Mouse (Mus musculus): ENCODE measurements around the gene Eif3k.
A peak's percentile ranks its signal among the peaks of the same experiment; 100 is the strongest.

The Eif3k gene

DNA sequence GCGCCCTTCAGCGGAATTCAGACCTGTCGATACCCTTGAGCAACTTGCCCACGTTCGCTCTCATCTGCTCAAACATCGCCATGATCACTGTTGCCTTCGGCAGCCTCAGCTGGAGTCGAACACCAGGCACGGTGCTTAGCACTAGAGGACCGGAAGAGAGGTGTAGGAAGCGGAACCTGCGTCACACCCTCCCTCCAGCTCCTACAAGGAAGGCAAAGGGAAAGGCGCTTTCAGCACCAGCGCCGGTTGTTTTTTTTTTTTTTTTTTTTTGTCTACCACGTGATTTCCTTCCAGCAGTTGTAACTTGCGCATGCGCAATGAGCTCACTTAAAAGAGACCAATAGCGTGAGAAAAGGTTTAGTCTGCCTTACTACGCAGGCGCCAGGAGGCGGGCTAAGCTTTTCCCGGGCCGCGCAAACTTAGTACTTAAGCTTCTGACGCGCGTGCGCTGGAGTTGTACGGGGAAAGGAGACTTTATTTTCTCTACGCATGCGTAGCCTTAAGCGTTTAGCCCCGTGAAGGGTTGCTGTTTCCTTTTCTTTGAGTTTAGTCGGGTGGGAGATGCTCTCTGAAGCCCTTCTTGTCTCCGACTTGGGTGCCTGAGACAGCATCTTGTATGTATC lies at the start of gene Eif3k, which contains the start of gene Map4k1:
Gene Eif3k, minus strand, starts transcription at position 214 of the 623 bp plus-strand sequence.
Gene Map4k1, plus strand, starts transcription at position 400 of the 623 bp plus-strand sequence.
- DNase-seq (ENCODE audit: low spot score in 2 of 2) = peak; percentile 95 to 96

DNA sequence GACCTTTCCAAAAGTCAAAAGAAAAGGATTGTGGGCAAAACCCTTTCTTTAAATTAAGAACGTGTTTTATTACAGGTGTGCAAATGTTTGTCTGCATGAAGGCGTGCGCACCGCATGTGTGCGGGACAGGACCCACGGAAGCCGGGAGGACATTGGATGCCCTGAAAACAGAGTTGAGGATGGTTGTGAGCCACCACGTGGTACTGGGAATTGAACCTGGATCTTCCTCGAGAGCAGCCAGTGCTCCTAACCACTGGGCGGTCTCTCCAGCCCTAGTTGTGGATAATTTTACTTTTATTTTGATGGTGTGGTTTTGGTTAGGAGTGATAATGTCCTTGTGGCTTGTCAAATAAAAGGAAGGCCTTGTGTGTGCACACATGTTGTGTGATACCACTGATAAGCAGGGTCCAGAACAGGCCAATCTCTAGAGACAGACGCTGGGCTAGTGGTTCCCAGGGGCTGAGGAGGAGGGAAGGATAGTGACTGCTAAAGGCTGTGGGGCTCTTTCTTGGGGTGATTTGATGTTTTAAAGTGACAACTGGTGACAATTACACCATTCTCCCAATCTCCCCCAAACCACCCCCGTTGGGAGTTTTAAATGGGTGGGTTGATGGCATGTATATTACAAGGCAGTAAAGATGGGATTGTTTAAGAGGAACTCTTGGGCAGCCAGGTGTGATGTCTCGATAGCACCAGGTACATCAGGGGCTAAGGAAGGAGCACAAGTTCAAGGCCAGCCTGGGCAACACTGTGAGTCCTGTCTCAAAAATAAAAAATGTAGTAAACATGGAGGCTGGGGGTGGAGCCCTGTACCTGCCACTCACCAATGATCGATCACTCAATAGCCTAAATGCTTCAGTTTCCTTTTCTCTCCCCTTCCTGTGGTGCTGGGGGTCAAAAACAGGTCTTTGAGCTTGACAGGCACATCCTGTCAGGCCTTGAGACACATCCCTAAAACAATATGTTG lies 48.3 kb upstream of the Eif3k start:
- no peak for DNase-seq (ENCODE audit: low spot score in 2 of 2)

DNA sequence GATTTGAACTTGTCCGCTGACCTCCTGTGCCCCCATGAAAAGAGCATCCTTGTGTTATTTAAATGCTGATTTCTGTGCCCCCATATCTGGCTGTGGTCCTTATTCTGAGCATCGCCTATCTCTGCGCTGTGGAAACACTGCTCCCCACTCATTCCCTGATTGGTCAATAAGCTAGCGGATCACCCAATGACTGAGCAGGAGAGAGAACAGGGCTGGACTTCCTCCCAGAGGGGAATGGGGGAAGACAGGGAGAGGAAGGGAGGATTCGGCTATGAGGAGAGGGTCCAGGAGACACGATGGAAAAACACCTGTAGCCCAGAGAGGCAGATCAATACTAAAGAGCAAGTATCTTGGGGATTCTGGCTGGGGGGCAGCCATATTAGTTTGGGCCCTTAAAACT lies 47.1 kb upstream of the Eif3k start:
- no peak for DNase-seq (ENCODE audit: low spot score in 2 of 2)

DNA sequence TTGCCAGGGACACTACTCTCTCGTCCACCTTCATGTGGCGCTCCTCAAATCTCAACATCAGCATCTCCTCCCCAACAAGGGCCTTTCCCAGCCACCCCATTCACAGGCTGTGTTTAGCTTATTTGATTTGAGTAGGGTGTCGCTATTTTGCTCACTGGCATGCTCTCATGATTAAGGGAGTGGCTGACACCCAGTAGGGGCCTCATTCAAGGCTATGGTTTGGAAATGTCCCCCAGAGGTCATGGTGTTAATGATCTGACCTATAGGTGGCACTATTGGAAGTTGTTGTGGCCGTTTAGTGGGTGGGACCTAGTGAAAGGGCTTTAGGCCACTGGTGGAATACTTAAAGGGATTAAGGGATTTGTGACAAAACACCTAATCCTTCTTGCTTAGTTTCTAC lies 45.1 kb upstream of the Eif3k start:
- no peak for DNase-seq (ENCODE audit: low spot score in 2 of 2)

DNA sequence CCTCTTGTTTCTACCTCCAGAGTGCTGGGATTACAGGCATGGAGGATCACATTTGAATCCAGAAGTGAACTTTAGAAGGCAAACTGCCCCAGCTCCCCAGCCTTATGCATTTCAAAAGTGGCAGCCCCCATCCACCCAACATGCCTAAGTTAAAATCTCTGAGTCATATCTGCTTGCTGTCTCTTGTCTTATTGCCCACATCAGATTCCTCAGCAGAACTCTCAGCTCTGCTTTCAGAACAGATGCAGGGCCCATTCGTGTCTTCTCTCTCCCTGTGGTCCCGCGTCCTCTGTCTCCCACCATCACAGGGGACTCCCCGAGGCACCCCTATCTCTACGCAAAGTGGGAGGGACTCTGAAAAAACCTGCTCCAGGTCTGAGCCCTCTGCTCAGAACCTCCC lies 44.5 kb upstream of the Eif3k start:
- no peak for DNase-seq (ENCODE audit: low spot score in 2 of 2)

DNA sequence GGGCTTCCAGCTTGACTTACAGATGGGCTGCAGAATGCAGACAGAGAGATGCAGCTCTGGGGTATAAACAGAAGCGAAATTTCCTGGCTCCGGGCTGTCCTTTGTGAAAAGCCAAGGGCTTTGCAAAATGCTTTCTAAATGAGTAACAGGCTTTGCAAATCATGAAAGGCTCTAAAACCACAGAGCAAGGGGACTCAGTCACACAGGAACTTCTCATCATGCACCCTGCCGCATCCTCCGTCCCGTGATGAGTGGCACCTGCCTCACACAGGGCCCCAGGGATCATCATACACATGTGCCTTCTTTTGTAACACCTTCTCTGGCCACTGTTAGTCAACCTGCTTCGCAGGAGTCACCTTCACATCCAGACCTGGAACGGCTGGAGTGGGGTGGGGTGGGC lies 43.9 kb upstream of the Eif3k start:
- no peak for DNase-seq (ENCODE audit: low spot score in 2 of 2)

DNA sequence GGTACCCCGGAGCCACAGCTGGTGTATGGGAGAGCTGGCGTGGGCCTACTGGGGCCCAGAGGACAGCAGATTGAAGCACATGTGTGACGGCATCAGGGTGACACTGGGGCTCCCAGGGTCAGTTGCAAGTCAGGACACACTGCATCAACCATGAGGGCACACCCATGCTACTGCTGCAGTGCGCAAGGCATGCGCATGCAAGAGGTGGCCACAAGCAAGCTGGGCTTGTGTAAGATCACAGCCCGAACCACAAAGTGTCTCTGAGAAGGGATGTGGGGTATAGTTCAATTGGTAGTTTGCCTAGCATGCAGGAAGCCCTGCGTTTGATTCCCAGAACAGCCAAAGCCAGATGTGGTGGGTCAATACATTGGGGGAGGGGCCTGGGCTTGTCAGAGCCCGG lies 41.9 kb upstream of the Eif3k start:
- no peak for DNase-seq (ENCODE audit: low spot score in 2 of 2)

DNA sequence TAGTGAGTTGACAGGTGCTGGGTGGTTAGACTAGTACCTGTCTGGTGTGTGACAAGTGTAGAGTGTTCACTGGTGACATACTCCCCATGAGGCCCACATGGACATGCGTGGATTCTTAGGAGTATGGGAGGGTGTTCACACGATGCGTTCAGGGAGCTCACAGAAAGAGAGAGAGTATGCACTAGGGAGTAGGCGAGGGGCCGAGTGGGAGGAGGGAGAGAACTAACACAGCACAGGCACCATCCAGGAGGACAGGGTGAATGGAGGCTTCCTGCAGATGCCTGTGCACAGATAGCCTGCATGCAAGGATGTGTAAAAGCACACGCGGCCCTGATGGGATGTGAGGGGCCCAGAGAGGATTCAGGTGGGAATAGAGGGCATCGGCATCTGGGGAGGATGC lies 40.8 kb upstream of the Eif3k start:
- no peak for DNase-seq (ENCODE audit: low spot score in 2 of 2)

DNA sequence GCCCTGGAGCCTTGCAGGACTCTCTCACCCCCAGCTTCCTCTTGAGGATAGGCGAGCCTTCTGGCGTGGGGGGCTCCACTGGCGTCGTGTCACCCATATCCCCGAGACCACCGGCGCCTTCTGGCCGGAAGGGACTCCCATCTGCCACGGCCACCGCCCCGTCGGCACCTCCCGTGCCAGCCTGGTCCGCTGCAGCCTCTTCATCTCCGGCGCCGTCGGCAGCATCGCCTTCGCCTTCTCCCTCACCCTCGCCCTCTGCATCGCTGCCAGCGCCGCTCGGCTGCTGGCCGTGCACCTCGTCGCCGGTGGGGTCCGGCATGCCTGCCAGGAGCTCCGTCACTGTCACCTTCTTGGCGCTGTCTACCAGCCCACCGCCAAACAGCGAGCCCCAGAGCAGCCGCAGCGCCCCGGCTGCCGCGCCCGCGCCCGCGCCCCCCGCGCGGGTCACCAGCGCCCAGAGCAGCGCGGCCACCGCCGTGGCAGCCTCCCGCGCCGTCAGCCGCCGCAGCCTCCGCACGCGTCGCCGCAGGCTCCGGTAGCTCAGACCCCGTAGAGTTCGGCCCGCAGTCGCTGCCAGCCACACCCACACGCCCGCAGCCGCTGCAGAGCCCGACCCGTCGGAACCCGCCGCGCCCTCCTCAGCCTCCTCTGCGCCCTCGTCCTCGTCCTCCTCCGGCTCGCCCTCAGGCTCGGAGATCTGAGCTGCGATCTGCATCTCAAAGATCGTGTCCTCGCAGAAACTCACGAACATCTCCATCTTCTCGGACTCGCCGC lies 38.0 kb upstream of the Eif3k start:
- no peak for DNase-seq (ENCODE audit: low spot score in 2 of 2)

DNA sequence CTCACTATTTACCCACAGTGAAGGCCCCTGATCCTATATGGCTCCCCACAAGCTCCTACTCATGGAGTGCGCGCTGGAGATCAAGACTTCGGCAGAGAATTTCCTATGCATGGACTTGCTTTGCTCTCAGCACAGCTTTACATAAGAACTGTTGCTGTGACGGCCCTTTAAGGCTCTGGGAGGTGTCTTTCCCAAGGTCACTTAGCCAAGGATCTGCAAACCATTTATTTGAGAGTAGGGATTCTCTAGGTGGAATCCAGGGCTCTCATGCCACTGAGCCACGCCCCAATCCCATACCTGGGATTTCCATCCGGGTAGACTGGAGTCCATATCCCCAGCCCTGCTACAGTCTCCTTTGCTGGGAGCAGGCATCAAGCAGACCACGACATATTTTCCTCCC lies 35.6 kb upstream of the Eif3k start:
- no peak for DNase-seq (ENCODE audit: low spot score in 2 of 2)

DNA sequence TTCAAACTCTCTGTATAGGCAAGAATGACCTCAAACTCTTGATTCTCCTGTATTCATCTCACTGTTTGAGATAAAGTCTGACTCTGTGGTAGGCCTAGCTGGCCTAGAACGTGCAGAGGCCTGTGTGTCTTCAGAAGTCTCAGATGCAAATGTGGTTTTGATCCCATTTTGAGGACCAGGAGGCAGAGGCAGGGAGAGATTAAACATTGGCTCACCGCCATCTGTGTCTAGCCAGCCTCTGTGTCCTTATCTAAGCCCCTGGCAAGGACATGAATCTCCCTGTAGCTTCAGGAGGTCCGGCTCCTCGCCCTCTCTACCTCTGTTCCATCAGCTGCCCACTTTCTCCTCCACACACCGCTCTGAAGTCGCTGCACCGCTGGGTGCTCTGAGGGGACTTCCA lies 34.8 kb upstream of the Eif3k start:
- DNase-seq (ENCODE audit: low spot score in 2 of 2) = no peak

DNA sequence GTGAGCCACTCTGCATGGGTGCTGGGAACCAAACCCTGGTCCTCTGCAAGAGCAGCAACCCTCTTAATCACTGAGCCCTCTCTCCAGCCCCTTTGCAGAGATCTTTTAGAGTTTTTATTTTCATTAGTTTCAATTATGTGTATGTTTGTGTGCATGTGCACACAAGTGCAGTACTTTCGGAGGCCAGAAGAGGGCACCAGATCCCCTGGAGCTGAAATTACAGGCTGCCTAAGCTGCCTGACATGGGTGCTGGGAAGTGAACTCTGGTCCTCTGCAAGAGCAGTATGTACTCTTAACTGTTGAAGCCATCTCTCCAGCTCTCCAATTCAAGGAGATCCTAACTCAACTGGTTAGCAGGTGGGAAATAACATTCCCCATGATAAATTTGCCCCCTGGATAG lies 33.3 kb upstream of the Eif3k start:
- no peak for DNase-seq (ENCODE audit: low spot score in 2 of 2)

DNA sequence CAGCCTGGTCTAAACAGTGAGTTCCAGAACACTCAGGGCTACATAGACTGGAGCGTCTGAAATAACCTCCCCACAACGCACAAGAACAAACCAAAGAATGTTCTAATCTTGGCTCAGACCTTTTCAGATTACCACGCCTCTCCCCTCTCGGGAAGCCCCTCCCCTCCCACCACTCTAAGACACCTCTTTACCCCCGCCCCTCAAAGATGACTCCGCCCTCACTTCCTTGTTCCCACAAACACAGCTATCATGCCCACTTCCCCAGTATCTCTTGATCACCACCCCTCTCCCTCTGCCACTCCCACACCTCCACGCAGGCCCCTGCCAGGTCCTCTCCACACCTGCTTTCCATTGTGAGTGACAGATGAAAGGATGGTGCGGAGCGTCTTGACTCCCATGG lies 27.1 kb upstream of the Eif3k start:
- no peak for DNase-seq (ENCODE audit: low spot score in 2 of 2)

DNA sequence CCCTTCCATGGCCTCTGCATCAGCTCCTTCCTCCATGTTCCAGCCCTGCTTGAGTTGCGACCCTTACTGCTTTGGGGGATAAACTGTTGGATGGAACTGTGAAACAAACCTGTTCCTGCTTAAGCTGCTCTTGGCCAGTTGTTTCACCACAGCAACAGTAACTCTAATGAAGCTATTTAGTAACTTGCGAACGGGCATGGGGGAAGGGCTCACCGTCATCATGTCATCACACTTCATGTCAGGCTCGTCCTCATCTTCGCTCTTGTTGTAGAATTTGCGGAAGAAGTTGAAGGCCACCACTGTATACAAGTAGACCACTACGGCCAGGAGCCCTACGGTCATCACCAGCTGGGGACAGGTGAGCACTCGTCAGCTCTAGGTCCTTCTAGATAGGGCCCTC lies 26.5 kb upstream of the Eif3k start:
- no peak for DNase-seq (ENCODE audit: low spot score in 2 of 2)

DNA sequence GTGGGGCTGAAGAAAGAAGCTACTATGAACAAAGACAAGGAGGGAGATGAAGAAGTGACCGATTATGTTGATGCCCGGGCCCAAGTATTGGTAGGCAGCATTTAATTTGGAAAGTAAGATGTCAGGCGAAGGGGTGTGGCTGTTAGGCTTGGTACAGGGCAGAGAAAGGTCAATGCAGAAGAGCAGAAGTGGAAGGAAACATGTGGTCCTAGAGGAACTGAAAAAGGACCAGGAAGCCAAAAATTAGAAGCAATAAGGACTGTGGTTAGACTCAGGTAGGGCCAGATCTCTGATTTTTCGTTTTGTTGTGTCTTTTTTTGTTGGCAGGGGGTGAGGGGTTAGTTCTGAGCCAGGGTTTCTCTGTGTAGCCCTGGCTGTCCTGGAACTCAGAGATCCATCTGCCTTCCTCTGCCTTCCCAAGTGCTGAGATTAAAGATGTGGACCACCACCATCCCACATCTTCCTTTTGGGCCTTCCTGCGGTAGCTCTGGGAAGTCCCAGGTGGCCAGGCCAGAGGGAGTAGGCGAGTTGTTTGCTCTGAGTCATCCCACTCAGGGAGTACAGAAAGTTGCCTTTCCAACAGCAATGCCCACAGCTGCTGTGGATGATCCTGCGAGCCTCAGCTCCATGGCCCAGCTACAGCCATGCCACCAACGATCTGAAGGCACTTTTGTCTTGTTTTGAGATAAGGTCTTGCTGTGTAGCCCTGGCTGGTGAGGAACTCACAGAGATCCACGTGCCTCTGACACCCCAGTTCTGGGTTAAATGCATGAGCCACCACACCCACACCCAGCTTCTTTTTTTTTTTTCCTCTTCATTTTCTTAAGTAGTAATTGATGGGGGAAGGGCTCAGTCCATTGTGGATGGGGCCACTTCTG lies 25.8 kb upstream of the Eif3k start:
- DNase-seq (ENCODE audit: low spot score in 2 of 2) = no peak

DNA sequence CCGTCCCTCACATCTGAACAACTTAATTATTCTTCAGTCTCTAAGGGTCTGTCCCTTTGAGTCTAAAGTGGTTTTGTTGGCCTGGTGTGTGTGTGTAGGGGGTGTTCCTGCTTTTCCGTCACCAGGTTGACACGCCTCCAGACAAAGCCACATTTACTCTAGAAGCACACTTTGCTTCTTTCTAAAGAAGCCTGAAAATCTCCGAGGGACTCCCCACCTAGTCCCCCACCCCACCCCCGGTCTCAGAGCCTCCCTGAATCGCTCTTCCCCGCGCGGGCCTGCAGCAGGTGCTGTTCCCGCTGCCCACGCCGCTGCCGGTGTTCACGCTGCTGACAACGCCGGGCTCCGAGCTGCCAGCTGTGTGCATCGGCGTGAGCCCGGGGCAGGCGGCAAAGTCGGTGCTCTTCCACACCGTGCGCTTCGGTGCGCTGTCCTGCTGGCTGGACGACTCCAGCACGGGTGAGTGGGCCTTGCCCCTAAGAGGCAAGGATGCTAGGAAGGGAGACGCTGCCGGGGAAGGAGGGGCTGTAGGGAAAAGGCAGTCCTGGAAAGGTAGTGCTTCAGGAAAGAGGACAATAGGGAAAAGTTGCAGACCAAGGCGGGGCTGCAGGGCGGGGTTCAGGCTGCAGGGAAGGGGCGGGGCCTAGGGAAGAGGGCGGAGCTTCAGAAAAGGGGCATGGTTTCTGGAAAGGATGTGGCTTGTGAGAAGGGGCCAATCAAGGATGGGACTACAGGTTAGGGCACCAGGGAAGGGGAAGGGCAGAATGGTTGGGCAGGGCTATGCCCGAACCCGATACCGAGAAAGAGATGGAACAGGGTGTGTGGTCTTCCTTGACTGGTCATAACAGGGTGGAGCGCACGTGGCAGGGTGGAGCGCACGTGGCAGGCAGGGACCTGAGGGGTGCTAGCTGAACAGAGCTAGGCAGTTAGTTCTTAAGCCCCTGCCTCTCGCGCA lies 19.3 kb upstream of the Eif3k start:
- DNase-seq (ENCODE audit: low spot score in 2 of 2) = peak; percentile 50 to 85

DNA sequence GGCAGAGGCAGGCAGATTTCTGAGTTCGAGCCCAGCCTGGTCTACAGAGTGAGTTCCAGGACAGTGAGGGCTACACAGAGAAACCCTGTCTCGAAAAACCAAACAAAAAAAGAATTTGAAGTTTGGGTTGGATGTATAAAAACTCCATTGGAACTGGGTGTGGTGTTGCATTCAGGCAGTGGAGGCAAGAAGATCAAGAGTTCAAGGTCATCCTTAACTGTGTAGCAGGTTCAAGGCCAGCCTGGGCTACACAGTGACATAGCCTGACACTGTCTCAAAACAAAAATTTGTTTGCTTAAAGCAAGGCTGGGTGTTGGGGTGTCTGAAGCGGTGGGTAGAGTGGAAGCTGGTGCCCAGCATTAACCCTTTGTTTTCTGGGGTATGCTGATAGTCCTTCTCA lies 11.7 kb upstream of the Eif3k start:
- DNase-seq (ENCODE audit: low spot score in 2 of 2) = no peak

DNA sequence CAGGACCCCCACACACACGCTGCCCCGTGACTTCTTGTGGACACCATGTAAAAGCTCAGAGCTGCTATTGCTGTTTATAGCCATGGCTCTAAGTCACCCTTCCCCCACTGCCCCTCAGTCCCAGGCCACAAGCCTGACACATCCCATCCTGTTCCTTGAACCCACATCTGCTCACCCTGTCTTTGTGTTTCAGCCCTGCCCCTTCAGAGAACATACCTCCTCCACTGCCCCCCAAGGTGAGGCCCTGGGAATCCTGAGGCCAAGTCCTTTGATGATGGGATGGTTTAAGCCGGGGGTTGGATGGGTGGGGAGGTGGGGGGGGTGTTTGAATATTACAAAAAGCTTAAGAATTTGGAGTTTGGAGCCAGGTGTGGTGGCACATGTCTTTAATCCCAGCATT lies 11.3 kb upstream of the Eif3k start:
- DNase-seq (ENCODE audit: low spot score in 2 of 2) = no peak

DNA sequence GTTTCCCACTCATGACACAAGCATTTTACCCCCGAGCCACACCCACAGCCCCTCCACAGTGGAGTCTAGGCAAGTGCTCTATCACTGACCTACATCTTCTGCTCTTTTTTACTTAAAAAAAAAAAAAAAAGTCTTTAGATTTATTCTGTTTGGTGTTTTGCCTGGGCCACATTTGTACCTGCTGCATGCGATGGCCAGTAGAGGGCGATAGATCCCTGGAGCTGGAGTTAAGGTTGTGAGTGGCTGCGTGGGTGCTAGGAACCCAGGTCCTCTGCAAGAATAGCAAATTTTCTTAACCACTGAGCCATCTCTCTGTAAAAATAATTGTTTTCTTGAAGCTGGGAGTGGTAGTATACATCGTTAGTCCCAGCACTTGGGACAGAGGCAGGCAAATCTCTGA lies 10.0 kb upstream of the Eif3k start:
- DNase-seq (ENCODE audit: low spot score in 2 of 2) = no peak

DNA sequence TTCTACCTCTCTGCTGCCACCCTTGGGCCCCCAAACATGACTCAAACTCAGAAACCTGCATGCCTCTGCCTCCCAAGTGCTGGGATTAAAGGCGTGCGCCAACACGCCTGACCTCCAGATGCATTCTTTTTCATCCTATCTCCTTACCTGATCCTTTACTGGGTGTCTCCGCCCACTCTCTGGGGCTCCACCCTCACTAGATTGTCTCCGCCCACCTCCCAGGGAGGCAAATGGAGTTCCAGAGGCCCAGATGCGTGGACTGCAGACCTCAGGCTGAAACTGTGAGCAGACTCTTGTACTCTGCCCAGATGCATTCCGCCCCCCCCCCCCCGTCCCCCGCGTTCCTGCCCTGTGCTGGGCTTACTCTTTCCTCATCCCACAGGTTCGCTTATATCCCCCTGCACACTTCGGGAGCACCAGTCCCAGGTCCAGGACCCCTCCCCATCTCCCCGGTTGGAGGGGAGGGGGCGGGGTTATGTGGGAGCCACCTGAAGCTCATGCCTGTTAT lies 9.2 kb upstream of the Eif3k start:
- DNase-seq (ENCODE audit: low spot score in 2 of 2) = no peak
